Mouse (Mus musculus): ENCODE measurements around the gene Mtln.

Gene Mtln

DNA sequence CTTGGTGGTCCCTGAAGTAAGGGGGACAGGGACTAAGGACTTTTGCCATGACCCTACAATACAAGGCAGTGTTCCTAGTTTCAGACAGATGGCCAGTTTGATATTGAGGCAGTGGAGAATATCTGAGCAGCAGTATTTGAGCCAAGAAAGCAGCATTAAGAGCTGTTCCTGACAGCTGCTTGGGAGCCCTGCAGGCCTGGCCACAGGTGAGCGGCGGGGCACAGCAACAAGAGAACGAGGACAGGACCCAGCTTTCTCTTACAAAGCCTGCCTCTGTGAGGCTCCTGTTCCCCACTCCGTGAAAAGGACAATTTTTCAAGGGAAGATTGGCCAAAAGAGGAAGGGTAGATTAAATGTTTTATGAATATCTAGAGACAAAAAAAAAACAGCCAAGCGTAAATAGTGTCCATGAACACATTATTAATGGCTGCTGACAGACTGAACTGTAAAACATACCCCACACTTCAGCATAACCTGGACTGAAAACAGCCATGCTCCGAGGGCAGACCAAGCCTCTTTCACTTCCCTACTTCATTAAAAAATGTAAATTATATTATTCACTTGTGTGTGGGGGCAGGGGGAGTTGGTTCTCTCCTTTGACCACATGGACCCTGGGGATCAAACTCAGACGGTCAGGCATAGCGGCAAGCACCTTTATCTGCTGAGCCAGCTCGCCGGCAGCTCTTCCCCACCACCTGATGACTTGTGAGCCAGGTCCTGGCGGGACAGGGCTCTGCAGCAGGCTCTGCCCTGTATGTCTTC is 40.3 kb downstream of the Mtln start:
- DNase-seq (ENCODE audit: low spot score) = no peak

DNA sequence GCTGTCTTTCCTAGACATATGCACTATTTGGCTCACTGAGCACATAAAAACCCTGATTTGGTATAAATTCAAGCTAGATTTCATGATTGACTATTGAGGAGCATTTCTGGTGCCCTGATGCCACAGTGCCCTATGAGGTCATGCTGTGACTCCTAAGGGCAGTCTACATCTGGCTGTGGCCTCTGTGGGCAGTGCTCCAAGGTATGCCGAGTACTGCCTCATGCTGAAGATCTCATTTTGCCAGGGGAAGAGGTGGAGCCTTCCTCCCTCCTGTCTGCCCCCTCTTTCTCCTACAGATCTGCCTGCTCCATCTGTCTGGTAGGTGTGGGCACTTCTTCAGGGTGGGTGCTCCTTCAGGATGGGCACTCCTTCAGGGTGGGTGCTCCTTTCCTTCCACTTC is 42.9 kb downstream of the Mtln start:
- no peak for DNase-seq (ENCODE audit: low spot score)

DNA sequence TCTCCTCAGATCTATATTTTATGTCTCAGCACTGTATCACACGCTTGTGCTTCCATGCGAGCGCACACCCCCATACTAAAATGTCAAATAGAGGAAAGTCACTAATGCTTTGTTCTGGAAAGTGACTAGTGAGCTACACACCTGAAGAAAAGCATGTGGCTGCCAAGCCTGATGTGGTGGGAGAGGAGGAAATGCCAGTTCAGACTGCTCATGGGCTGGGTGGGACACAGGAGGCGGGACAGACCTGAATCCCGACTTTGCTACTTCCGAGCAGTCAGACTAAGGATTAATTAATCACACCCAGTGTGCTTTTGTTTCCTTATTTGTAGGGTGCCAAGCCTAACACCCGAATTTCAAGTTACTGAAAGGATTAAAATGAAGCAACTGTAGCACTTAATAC is 44.0 kb downstream of the Mtln start:
- no peak for DNase-seq (ENCODE audit: low spot score)

DNA sequence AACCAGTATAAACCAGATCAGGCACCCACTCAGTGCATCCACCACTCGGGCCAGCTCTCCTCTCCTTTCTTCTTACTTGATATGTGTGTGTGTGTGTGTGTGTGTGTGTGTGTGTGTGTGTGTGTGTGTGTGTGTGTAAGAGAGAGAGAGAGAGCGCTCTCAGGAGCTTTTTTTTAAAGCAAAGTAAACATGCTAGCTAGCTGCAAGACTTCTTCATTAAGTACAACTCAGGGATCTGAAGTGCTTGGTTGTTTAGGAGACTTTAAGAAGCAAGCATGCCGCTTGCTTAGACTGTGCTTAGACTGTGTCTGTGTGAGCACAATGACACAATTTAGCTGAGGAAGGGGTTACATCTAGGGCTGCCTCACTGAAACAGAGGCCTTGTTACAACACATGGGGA is 49.7 kb downstream of the Mtln start:
- no peak for DNase-seq (ENCODE audit: low spot score)

Measured in T-cell, adult 2 months (primary cell).